Mouse (Mus musculus) lung, postnatal 14 days (tissue): ENCODE measurements around the gene Aarsd1.
A peak's percentile ranks its signal among the peaks of the same experiment; 100 is the strongest.

ENCODE experiments used
- DNase-seq: peaks from one replicate; pipeline ENCODE4 v3.0.0; 2021

Gene Aarsd1

GRCm38 (mm10) chr11:101370141-101370540 lies 47.3 kb downstream of the Aarsd1 start:
- DNase-seq, result no peak

GRCm38 (mm10) chr11:101367326-101367935 lies 50.0 kb downstream of the Aarsd1 start, which contains the start of gene G6pc:
G6pc (plus strand) TSS chr11:101367561.
- DNase-seq, result no peak

- no peak for DNase-seq
These were observed 52.9 kb downstream of the Aarsd1 start for GRCm38 (mm10) chr11:101364531-101364931.

GRCm38 (mm10) chr11:101360651-101361113 lies 56.7 kb downstream of the Aarsd1 start:
- peak; percentile 27 for DNase-seq

GRCm38 (mm10) chr11:101359776-101360175 lies 57.6 kb downstream of the Aarsd1 start:
- no peak for DNase-seq

- no peak for DNase-seq
These were observed 59.8 kb downstream of the Aarsd1 start for GRCm38 (mm10) chr11:101357505-101358182.
